Mouse (Mus musculus): ENCODE measurements around the gene Fn3krp. TPM values are rescaled to one million over a fixed set of nuclear protein-coding genes. Genes with fewer than 3 reads are reported as not detected.
A peak's percentile ranks its signal among the peaks of the same experiment; 100 is the strongest.

Gene Fn3krp
- total RNA-seq, 2 experiments from 2014 or later, result 76.1 to 150 TPM

DNA sequence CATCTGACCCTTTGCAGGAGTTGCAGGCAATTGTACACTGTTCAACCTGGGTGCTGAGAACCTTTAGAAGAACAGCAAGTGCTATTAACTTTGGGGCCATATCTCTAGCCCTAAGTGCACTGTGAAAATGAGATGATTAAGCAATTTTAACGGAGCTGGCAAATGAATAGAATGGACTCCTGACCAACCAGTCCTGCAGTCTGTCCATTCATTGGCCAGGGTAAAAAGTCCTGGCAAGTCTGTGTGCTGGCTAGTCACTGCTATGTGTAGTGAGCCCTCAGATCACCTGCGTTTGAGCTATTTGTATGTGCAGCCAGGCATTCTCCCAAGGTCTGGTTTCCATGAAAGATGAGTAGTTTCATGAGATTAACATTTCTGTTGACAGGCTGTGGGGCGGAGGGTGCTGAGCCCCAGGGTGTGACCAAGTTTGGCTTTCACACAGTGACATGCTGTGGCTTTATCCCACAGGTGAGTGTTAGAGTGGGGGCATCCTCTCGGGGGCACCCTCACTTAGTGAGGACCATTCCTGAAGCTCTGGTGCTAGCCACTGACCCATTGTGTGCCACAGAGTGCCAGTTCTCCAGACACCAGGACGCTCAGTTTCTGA lies 18.6 kb downstream of the Fn3krp start:
- no peak for ATAC-seq (replicated peaks; ENCODE audit: low FRiP score, poor library complexity, severe bottlenecking)

DNA sequence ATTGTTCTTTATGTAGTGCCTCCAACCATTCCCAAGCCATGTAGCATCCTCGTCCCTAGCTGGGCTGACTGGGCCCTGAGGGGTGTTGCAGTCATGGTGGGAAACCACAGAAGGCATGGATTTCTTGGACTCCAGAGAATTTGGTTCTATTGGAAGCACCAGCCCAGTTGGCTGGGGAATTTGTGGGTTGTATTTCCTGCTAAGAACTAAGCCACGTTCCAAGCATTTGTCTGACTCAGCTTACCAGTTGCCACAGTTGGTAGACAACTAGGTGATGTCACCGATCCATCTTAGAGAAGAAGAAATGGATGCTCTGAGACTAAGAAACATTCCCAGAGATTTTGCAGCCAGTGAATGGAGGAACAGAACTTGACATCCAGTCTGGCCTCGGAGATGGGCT lies 20.5 kb downstream of the Fn3krp start:
- no peak for ATAC-seq (replicated peaks; ENCODE audit: low FRiP score, poor library complexity, severe bottlenecking)

DNA sequence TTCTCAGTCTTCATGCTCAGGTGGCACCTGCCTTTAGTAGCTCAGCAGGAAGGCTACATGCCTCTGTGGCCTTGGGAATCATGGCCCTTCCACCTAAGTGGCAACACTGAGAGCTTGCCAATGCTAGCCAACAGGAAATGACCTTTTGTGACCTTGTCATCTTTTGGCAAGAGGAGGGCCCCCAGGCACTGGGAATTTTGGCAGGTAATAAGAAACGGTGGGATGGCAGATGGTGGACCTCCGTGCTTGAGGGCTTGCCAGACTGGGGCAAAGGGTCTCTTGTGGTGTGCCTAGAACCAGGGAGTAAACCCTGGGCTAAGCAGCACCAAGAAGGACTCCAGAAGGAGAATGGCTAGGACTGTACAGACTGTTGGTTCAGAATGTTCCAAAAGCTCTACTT lies 20.9 kb downstream of the Fn3krp start:
- no peak for ATAC-seq (replicated peaks; ENCODE audit: low FRiP score, poor library complexity, severe bottlenecking)

DNA sequence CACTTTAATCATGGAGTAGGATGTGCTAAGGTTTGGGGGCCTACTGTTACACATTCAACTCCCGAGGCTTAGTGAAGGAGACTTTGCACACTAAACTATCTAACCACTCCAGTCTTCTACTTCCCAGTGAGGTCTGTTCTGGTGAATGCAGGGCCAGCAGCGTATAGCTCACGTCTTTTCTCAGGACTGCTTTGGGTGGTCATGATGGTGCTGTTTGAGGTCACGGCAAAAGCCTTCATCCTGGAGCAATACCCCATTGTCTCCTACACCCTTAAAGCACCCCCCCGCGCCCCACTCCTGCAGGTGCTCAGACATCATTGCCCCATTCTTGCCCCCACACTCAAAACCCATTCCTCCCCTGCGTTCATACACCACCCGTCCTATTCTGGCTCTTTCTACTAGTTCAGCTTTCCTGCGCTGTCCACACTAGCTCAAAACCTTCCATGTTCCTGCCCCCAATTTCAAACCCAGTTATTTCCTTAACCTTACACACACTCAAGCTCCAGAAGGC lies 30.1 kb downstream of the Fn3krp start:
- 0 out of 2 replicates have a peak, but pooled peaks have one; percentile 0 for ATAC-seq (replicated peaks; ENCODE audit: low FRiP score, poor library complexity, severe bottlenecking)

DNA sequence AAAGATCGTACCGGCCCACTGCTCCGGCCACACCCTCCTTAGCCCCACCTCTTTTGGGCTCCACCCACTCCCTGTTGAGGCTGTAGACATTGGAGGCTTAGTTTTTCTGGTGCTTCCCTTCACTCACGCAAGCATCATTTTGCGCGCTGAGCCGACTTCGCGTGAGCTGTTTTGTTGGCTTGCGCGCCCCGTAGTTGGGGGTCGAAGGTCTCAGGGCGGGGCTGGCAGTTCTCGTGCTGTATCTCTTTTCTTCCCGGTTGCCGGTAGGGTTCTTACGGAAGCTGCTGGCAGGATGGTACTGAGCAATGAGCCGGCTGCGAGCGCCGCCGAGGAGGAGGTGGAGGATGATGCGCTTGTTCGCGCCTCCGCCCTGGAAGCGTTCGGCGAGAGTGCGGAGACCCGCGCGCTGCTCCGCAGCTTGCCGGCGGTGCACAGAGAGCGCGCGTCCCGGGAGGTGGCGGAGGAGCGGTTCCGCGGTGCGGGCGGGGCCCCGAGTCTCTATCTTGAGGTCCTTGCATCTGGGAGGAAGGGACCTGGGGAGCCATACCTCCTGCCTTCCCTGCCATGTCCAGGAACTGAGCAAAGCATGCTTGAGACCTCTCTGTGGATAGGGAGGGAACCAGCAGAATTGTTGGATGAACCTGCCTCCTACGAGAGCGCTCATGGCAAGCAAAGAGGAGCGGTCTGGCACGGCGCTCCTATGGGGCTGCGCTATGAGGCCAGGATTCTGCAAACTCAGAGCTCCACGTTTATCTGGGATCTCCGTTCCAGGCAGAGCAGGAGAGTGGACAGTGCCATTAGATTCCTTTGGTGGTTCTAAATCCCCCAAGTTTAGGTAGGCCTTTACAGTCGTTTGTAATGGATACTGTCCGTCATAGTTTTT lies 30.8 kb downstream of the Fn3krp start, which contains the start of gene Tbcd:
Gene Tbcd, plus strand, starts transcription at position 197 of the 883 bp plus-strand sequence.
- ATAC-seq (replicated peaks; ENCODE audit: low FRiP score, poor library complexity, severe bottlenecking), result peak; percentile 92

DNA sequence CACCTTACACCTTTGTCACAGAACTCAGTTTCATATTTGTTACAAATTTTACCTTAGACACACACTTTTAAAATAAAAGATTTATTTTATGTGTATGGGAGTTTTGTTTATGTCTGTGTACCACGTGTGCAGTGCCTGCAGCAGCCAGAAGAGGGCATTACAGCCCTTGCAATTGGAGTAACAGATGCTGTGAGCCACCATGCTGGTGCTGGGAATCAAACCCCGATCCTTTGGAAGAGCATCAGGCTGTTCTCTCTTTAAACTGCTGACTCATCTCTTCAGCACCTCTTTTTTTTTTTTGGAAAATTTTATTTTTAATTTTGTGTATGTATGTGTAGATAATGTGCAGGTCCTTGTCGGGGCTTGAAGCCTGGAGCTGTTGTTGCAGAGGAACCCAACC lies 36.7 kb downstream of the Fn3krp start:
- no peak for ATAC-seq (replicated peaks; ENCODE audit: low FRiP score, poor library complexity, severe bottlenecking)

DNA sequence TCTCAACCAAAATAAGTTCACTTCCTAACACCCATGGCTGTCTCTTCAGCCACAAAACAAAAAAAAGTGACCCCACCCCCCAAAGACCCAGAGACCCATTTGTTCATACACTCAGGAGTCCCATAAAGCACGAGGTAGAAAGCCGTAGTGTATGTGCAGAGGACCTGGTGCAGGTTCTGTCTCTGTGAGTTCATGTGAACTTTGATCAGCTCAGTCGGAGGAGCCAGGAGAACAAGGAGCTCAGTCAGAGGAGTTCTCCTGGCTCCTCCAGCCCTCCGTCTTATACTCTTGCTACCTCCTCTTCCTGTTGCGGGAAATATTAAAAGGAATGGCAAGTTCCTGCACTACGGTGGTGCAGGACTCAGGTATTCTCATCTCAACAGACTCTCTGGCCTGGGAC lies 46.2 kb downstream of the Fn3krp start:
- ATAC-seq (replicated peaks; ENCODE audit: low FRiP score, poor library complexity, severe bottlenecking), result no peak

DNA sequence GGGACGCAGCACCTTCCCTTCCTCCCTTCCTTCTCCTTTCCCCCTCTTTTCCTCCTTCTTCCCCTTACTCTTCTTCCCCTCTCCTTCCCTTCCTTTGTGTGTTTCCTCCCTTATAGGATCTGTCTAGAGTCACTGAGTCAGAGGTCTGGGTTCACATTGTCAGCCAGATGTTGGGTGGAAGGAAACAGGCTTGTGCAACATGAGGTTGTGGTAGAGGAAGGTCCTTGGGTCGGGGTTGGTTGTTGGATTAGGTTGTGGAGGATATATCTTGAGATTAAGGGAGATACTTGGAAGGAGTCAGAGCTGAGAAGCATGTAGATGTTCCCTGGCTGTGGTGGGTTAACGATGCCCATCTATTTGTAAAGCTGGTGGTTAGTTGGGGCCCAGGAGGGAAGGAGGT lies 53.6 kb downstream of the Fn3krp start:
- ATAC-seq (replicated peaks; ENCODE audit: low FRiP score, poor library complexity, severe bottlenecking), result no peak

DNA sequence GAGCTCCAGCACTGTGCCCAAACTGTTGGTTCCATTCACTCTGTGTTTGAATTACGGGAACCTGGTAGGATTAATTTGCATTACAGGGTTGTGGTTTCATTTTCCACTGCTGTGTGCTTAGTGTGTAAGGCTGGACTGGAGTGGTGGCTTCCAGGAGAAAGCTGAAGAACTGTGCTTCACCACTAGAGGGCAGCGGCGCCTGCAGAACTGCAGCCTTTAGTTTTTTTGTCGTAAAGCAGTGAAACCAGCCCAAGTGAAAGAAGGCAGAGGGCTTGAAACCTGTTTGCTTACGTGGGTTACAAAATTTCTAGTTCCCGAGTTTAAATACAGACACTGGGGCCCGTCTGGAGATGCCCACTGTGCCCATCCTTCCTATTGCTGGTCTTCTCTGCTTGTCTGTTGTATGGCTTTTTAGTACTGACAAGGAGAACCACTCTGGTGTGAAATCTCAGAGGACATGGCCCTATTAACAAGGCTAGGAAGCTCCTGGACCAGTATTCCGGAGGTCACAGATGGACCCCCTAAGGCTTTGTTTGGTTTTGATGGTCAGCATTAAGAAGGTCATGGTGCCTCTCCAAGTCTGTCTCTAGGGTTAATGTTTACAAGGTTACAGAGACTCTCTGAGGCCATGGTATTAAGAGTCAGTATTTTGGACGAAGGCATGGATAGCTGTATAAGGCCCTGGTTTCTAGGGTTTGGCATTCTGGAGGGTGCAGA lies 54.7 kb downstream of the Fn3krp start:
- peak; percentile 85 for ATAC-seq (replicated peaks; ENCODE audit: low FRiP score, poor library complexity, severe bottlenecking)

DNA sequence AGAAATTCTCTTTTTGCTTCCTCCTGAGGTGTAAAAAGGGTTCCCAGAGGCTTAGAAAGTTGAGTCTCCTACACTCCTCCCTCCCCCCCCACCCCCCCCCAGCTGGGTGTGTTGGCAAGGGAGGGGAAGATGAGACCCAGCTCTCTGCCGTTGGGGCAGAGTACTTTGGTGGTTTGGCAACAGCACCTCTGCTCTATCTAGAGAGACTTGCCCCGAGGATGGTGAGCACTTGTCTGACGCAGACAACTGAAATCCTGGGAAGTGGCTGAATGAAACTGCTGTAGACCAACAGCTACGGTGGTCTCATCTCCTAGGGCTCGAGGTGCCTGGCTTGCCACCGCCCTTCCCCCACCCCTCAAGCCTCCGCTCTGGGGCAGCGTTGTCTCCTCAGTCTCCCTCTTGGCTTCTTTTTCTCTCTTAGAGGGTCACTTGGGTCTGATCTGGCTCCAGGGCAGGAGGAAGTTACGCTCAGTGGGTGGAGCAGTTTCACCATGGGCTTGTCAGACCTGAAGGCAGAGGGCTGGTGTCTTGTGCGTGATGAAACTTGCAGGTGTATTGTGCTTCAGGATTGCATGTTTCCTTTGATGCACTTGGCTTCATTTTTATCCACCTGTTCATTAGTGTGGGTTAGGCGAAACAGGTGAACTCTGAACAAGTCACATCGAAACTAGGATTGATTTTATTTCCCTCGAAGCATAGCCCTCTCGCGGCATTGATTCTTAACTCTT lies 58.4 kb downstream of the Fn3krp start:
- no peak for ATAC-seq (replicated peaks; ENCODE audit: low FRiP score, poor library complexity, severe bottlenecking)

Other genes with a start within 250 kb of the Fn3krp start
- 0.84 and 6.9 TPM in 2 replicates for gene Hexdc, start 217.0 kb upstream of the Fn3krp start, total RNA-seq (2015; ENCODE audit: low replicate concordance)
- gene Hexdc, start 217.0 kb upstream of the Fn3krp start, total RNA-seq (2017; ENCODE audit: low replicate concordance), result 0.51 and 3.9 TPM in 2 replicates
- gene Ogfod3, start 216.7 kb upstream of the Fn3krp start, total RNA-seq (2015; ENCODE audit: low replicate concordance), result 0.77 and 1.0 TPM in 2 replicates
- 2.6 TPM in 2 replicates for gene Ogfod3, start 216.7 kb upstream of the Fn3krp start, total RNA-seq (2017; ENCODE audit: low replicate concordance)
- 4.6 and 24.7 TPM in 2 replicates for gene Cybc1, start 192.1 kb upstream of the Fn3krp start, total RNA-seq (2015; ENCODE audit: low replicate concordance)
- gene Cybc1, start 192.1 kb upstream of the Fn3krp start, total RNA-seq (2017; ENCODE audit: low replicate concordance), result 16.6 and 16.9 TPM in 2 replicates
- gene Narf, start 184.1 kb upstream of the Fn3krp start, total RNA-seq (2015; ENCODE audit: low replicate concordance), result 145 and 154 TPM in 2 replicates
- 264 and 277 TPM in 2 replicates for gene Narf, start 184.1 kb upstream of the Fn3krp start, total RNA-seq (2017; ENCODE audit: low replicate concordance)
- gene Foxk2, start 161.4 kb upstream of the Fn3krp start, total RNA-seq (2015; ENCODE audit: low replicate concordance), result 6.1 and 13.4 TPM in 2 replicates
- gene Foxk2, start 161.4 kb upstream of the Fn3krp start, total RNA-seq (2017; ENCODE audit: low replicate concordance), result 7.1 and 7.2 TPM in 2 replicates
- gene Wdr45b, start 67.0 kb upstream of the Fn3krp start, total RNA-seq (2015; ENCODE audit: low replicate concordance), result 10.6 and 14.4 TPM in 2 replicates
- 19.2 and 22.6 TPM in 2 replicates for gene Wdr45b, start 67.0 kb upstream of the Fn3krp start, total RNA-seq (2017; ENCODE audit: low replicate concordance)
- not detected in 2 replicates for gene Rab40b, start 33.1 kb upstream of the Fn3krp start, total RNA-seq (2015; ENCODE audit: low replicate concordance)
- gene Rab40b, start 33.1 kb upstream of the Fn3krp start, total RNA-seq (2017; ENCODE audit: low replicate concordance), result not detected in 2 replicates
- 159 and 182 TPM in 2 replicates for gene Fn3k, start 13.5 kb downstream of the Fn3krp start, total RNA-seq (2015; ENCODE audit: low replicate concordance)
- gene Fn3k, start 13.5 kb downstream of the Fn3krp start, total RNA-seq (2017; ENCODE audit: low replicate concordance), result 220 and 265 TPM in 2 replicates
- gene Tbcd, start 30.5 kb downstream of the Fn3krp start, total RNA-seq (2015; ENCODE audit: low replicate concordance), result 67.3 and 91.8 TPM in 2 replicates
- gene Tbcd, start 30.5 kb downstream of the Fn3krp start, total RNA-seq (2017; ENCODE audit: low replicate concordance), result 76.7 and 101 TPM in 2 replicates
- not detected in 2 replicates for gene Zfp750, start 97.9 kb downstream of the Fn3krp start, total RNA-seq (2015; ENCODE audit: low replicate concordance)
- gene Zfp750, start 97.9 kb downstream of the Fn3krp start, total RNA-seq (2017; ENCODE audit: low replicate concordance), result 0.17 and 1.3 TPM in 2 replicates